Mouse (Mus musculus): ENCODE data around the gene Gm49387. TPM values are rescaled to one million over a fixed set of nuclear protein-coding genes. Genes with fewer than 3 reads are reported as not detected.

Gm49387 gene
- polyA plus RNA-seq, 1 experiment from 2014 or later = not detected

DNA sequence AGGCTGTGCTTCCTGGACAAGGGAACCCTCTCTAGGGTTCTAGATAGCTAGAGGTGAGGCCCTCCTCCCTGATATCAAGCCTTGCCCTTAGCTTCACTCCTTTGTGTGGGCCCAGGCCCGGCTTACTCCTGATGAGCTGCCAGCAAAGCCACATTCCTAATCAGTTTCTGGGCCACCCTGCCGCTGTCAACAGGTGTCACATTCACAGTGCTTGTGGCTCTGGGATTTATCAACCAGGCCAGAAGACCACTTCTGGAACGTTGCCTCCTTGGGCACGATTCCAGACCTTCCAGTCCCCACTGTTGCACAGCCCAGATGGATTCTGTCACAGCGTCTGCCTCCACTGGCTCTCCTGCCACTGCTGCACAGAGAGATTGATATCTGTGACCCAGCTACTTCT is 79.8 kb downstream of the Gm49387 start:
- no peak overlapping the region for H3K9ac ChIP-seq (replicated peaks)
- no peak overlapping the region for H3K27ac ChIP-seq
- H3K36me3 ChIP-seq = no peaks in the 10 kb centered on the region
- no peaks in the 10 kb centered on the region for H3K9me3 ChIP-seq
- H3K4me2 ChIP-seq (replicated peaks) = no peak overlapping the region
- 71% methylated on average over 5 of the region's 5 CpGs for WGBS
- ATAC-seq = no peak
- no peaks in the 10 kb centered on the region for H3K4me1 ChIP-seq (replicated peaks)
- no peak overlapping the region for H3K4me3 ChIP-seq (replicated peaks)
- no peaks in the 10 kb centered on the region for H3K27me3 ChIP-seq

DNA sequence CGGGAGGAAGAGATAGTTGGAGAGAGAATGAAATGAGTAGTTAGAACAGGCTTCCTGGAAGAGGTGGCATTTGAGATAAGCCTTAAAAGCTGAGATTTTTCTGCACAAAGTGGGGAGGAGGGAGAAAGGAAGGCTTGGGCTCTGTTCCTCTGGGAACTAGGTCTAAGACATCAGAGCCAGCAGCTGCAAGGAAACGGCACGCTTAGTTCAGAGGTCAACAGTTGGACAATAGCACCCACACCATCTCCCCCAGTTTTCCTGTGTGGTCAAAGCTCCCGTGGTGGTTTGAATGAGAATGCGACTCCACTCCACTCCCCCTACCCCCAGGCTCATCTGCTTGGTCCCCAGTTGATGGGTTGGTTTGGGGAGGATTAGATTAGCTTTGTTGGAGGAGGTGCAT is 81.5 kb downstream of the Gm49387 start:
- H3K27ac ChIP-seq = no peak overlapping the region
- H3K36me3 ChIP-seq = no peaks in the 10 kb centered on the region
- H3K4me2 ChIP-seq (replicated peaks) = no peak overlapping the region
- no peak for ATAC-seq
- no peaks in the 10 kb centered on the region for H3K27me3 ChIP-seq
- no peaks in the 10 kb centered on the region for H3K9me3 ChIP-seq
- H3K9ac ChIP-seq (replicated peaks) = no peak overlapping the region
- 58% methylated on average over 5 of the region's 5 CpGs for WGBS
- no peak overlapping the region for H3K4me3 ChIP-seq (replicated peaks)
- H3K4me1 ChIP-seq (replicated peaks) = no peaks in the 10 kb centered on the region

DNA sequence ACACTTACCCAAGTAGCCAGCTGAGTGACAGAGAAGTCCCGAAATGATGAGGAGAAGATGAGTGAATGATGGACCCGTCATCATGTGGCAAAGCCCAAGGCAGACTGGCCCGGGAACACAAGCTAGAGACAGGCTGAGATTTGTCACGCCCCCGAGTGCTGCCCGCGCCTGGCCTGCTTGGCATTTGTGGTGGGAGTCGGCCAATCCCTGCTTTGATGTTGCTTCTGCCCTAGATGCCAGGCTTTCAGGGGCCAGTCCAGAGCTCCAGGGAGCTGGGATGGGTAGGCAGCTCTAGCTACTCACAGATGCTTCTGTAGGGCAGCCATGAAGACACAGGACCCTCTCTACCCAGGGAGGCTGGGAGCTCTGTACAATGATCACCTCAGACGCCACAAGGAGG is 82.9 kb downstream of the Gm49387 start:
- no peak for ATAC-seq
- Histone ChIP-seq H3K4me2 (replicated peaks) (no peak overlapping the region), H3K36me3 (no peaks in the 10 kb centered on the region), H3K9ac (replicated peaks) (no peak overlapping the region), H3K27me3 (no peaks in the 10 kb centered on the region), H3K27ac (no peak overlapping the region), H3K4me3 (replicated peaks) (no peak overlapping the region), H3K4me1 (replicated peaks) (no peaks in the 10 kb centered on the region), H3K9me3 (no peaks in the 10 kb centered on the region)
- WGBS = 84% methylated on average over 9 of the region's 9 CpGs

DNA sequence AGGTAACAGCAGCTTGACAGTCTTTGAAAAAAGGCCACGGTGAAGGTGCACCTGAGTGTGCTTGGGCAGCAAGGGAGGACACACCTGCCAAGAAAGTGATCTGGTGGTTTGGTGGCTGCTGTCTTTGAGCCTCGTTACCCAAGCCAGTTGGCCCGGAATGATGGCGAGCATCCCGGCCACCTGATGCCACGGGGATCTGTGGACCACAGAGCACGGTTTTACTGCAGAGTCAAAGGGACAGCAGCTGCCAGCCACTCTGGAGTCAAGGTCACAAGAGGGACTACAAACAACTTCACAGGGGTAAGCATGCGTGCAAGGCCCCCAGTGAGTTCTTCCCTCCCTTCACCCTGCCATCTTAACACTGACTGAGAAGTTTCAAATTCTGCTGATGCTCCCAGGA is 83.4 kb downstream of the Gm49387 start:
- Histone ChIP-seq H3K36me3 (no peaks in the 10 kb centered on the region), H3K27me3 (no peaks in the 10 kb centered on the region), H3K27ac (no peak overlapping the region), H3K9me3 (no peaks in the 10 kb centered on the region), H3K4me1 (replicated peaks) (no peaks in the 10 kb centered on the region), H3K9ac (replicated peaks) (no peak overlapping the region), H3K4me3 (replicated peaks) (no peak overlapping the region), H3K4me2 (replicated peaks) (no peak overlapping the region)
- 90% methylated on average over 8 of the region's 8 CpGs for WGBS
- no peak for ATAC-seq

DNA sequence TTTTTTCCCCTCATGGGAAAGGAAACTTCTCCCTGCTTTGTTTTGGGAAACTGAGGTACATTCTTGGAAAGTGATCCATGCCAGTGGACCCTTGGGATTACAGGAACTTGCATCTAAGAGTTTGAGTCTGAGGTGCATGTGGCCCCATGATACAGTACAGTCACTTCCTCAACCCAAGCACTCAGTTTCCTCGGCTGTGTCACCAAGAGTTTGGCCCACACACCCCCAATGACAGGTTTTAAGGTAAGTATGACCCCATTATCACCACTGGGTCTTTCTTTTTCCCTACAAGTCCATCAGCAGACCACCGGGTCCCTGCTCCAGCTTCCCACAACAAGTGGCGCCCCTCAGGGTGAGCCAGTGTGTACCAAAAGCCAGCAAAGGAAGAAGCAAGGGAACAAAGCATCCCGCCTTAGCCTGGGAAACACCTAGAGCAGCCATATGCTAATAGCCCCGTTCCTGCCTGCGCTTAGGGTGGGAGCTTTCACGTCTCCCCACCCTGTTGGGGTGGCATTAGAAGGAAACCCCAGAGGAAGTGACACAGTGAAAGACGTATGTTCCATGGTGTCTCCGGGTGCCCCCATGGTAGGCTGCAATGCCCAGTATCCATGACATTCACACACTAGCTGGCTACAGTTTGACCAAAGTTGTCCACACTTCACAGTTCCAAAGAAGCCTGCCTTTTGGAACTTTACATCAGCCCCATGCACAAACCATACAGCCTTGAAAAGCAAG is 84.0 kb downstream of the Gm49387 start:
- Histone ChIP-seq H3K9me3 (no peaks in the 10 kb centered on the region), H3K9ac (replicated peaks) (no peak overlapping the region), H3K4me2 (replicated peaks) (no peak overlapping the region), H3K36me3 (no peaks in the 10 kb centered on the region), H3K4me3 (replicated peaks) (no peak overlapping the region), H3K4me1 (replicated peaks) (no peaks in the 10 kb centered on the region), H3K27me3 (no peaks in the 10 kb centered on the region), H3K27ac (no peak overlapping the region)
- ATAC-seq = no peak
- 83% methylated on average over 9 of the region's 9 CpGs for WGBS

DNA sequence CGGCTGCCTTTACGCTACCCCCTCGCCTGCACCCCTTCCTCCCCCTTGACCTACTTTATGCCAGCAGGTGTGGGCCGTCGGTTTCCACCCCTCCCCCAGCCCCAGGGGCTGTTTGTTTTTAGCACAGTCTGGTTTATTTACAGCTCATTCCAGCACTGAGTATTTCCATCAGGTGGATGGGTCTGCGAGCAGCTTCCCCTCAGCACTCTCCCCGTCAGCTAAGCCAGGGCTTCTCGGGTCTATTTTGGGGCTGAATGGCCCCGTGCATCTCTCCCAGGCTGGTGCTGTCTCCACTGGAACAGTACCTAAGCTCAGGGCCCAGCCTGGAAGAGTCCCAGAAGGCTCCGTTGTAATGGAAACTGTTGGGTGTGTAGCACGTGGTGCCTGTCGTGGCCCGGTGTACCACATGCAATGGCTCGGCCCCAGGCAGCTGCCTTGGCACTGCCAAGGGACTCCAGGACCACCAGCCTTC is 84.7 kb downstream of the Gm49387 start:
- H3K27ac ChIP-seq = no peak overlapping the region
- no peaks in the 10 kb centered on the region for H3K4me1 ChIP-seq (replicated peaks)
- 80% methylated on average over 14 of the region's 14 CpGs for WGBS
- H3K4me3 ChIP-seq (replicated peaks) = no peak overlapping the region
- no peaks in the 10 kb centered on the region for H3K9me3 ChIP-seq
- H3K36me3 ChIP-seq = no peaks in the 10 kb centered on the region
- no peak overlapping the region for H3K9ac ChIP-seq (replicated peaks)
- no peaks in the 10 kb centered on the region for H3K27me3 ChIP-seq
- no peak for ATAC-seq
- H3K4me2 ChIP-seq (replicated peaks) = no peak overlapping the region

DNA sequence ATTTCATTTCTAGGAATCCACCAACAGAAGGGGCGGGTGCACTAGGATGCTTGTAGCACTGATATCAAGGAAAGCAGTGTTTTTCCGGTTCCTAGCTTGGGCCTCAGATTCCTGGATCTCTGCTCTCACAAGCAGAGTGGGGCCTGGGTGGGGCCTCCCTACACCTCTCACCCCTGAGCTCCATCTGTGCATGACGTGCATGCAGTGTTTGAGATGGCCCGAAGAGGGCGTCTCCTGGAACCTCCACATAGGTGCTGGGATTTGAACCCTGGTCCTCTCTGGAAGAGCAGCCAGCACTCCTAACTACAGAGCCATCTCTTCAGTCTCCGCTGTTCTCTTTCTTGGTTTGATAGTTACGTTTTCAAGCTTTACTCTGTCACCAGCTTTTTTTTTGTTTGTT is 85.7 kb downstream of the Gm49387 start:
- no peak for ATAC-seq
- Histone ChIP-seq H3K9me3 (no peaks in the 10 kb centered on the region), H3K36me3 (no peaks in the 10 kb centered on the region), H3K4me3 (replicated peaks) (no peak overlapping the region), H3K9ac (replicated peaks) (no peak overlapping the region), H3K27ac (no peak overlapping the region), H3K27me3 (no peaks in the 10 kb centered on the region), H3K4me1 (replicated peaks) (no peaks in the 10 kb centered on the region), H3K4me2 (replicated peaks) (no peak overlapping the region)
- 94% methylated on average over 7 of the region's 7 CpGs for WGBS

DNA sequence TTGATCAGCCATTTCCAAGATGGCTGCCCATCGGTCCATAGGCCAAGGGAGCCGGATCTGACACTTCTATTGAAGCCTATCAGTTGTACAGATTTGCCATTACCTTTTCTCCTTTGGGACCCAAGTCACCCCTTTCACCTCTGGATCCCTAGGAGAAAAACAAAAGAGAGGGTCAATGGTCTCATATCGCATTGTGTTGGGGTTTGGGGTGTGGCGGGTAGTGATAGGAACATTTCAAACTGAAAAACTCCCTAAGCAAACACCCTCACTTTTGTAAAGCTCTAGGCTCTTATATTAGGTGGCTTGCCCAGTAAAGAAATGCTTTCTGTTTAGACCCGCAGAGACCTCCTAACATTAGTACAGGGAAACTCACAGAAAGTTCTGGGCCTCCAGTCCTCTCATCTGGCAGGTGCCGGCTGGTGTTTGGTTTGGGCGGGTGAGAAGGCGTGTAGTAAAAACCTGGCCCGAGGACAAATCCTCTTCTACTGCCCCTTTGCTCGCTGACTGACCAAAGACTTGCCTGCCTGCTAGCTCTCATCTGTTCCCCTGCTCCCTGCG is 96.7 kb downstream of the Gm49387 start:
- Histone ChIP-seq H3K4me2 (replicated peaks) (no peak overlapping the region), H3K4me1 (replicated peaks) (no peaks in the 10 kb centered on the region), H3K36me3 (no peaks in the 10 kb centered on the region), H3K9ac (replicated peaks) (no peak overlapping the region), H3K9me3 (no peaks in the 10 kb centered on the region), H3K27me3 (no peaks in the 10 kb centered on the region), H3K4me3 (replicated peaks) (no peak overlapping the region), H3K27ac (no peak overlapping the region)
- 86% methylated on average over 11 of the region's 11 CpGs for WGBS
- no peak for ATAC-seq

DNA sequence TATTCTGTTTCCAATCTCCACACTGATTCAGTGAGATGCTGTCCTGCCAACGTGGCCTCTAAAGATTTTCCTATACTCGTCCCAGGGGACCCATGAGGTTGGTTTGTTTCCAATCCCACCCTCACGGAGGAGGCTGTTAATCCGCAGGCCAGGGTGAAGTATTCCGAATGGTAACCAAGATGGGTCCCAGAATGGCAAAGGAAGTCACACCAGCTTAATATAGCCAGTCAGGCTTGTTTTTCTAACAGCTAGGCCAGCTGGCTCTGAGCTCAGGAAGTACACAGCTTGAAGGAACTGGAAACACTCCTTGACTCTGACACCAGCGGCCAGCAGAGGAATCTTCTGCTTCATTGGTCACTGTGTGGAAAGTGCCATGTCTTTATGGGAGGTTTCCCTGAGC is 103.4 kb downstream of the Gm49387 start:
- Histone ChIP-seq H3K36me3 (no peaks in the 10 kb centered on the region), H3K4me2 (replicated peaks) (no peak overlapping the region), H3K27ac (no peak overlapping the region), H3K4me3 (replicated peaks) (no peak overlapping the region), H3K4me1 (replicated peaks) (no peaks in the 10 kb centered on the region), H3K27me3 (no peaks in the 10 kb centered on the region), H3K9me3 (no peaks in the 10 kb centered on the region), H3K9ac (replicated peaks) (no peak overlapping the region)
- WGBS = 82% methylated on average over 6 of the region's 6 CpGs
- ATAC-seq = no peak

DNA sequence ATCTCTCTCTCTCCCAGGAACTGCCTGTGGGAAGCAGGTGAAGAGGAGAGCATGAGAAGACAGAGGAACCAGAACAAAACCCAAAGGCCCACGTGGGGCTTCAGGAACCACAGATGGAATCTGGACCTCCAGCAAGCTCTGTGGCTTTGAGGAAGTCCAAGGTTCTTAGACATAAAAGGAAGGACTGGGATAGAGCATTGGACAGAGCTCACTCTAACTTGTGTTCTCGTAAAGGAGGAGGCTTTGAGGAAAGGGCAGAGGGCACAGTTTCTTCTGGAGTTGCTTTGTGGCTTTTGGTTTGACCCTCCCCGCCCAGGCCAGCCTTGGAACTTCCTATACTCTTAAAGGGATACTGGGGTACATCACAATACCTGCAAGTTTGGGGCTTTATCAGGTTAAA is 108.0 kb downstream of the Gm49387 start:
- 57% methylated on average over 3 of the region's 3 CpGs for WGBS
- Histone ChIP-seq H3K36me3 (no peaks in the 10 kb centered on the region), H3K27ac (no peak overlapping the region), H3K9me3 (no peaks in the 10 kb centered on the region), H3K4me3 (replicated peaks) (no peak overlapping the region), H3K4me1 (replicated peaks) (no peaks in the 10 kb centered on the region), H3K27me3 (no peaks in the 10 kb centered on the region), H3K9ac (replicated peaks) (no peak overlapping the region), H3K4me2 (replicated peaks) (no peak overlapping the region)
- ATAC-seq = no peak

DNA sequence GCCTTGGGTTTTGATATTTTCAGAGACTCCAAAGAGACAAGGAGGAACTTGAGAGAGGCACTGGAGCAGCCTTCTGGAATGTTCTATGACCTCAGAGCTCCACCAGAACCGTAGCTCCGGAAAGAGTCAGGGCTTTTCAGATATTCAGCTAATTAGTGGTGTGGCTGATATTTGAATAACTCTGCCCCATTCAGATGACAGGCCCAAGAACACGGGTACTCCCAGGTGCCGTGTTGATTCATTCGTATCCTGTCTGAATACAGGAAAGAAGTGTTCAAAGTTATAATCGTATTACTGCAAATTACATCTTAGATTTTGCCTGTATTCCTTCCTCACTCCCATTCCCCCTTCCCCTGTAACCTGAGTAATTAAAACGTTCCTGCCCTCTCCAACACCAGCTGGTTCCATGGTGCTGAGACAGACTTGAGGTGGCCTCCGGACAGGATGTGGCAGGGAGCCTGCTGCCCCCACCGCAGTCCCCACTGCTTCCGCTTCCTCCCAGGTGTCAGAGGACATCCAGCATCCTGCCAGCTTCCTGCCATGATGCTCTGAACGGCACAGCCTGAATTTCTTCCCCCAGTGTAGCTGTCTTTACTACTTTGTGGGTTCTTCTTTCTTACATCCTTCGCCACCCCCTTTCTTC is 109.1 kb downstream of the Gm49387 start:
- Histone ChIP-seq H3K27ac (no peak overlapping the region), H3K4me3 (replicated peaks) (no peak overlapping the region), H3K9me3 (no peaks in the 10 kb centered on the region), H3K9ac (replicated peaks) (no peak overlapping the region), H3K27me3 (no peaks in the 10 kb centered on the region), H3K36me3 (no peaks in the 10 kb centered on the region), H3K4me2 (replicated peaks) (no peak overlapping the region), H3K4me1 (replicated peaks) (no peaks in the 10 kb centered on the region)
- WGBS = 77% methylated on average over 12 of the region's 12 CpGs
- no peak for ATAC-seq

DNA sequence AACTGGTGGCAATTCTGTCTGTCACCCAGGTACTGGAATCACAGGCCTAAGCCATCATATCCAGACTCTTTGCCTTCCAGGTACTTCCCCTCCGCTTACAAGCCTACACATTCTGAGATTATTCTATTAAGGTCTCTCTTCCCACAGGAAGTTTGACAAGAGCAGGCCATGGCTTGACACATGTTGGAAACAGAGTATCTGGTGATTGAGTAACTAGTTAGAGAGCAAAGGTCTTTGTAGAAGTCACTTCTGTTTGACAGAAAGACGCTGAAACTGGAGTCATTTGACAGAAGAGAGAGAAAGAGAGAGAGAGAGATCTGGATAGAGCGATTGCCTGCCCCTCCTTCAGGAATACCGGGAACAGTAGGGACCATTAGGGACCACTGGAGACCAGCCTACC is 109.8 kb downstream of the Gm49387 start:
- 94% methylated on average over 4 of the region's 4 CpGs for WGBS
- H3K27me3 ChIP-seq = no peaks in the 10 kb centered on the region
- no peaks in the 10 kb centered on the region for H3K4me1 ChIP-seq (replicated peaks)
- H3K9ac ChIP-seq (replicated peaks) = no peak overlapping the region
- no peak overlapping the region for H3K27ac ChIP-seq
- no peak overlapping the region for H3K4me3 ChIP-seq (replicated peaks)
- ATAC-seq = no peak
- H3K9me3 ChIP-seq = no peaks in the 10 kb centered on the region
- H3K4me2 ChIP-seq (replicated peaks) = no peak overlapping the region
- no peaks in the 10 kb centered on the region for H3K36me3 ChIP-seq

All from midbrain, embryonic 13.5 days (tissue).